Mouse (Mus musculus) WW6 (cell line): ENCODE data around the gene Olfm2.
"Not testable (repeated sequence)": the region's sequence is repeated elsewhere in the genome, so short reads cannot be mapped to it uniquely, and the experiment has no call there.

Experiments used
- DNase-seq: peaks from one replicate; pipeline ENCODE4 v3.0.0-alpha.2; 2013; ENCODE audit warnings: low read depth, low spot score

Olfm2 gene

DNA sequence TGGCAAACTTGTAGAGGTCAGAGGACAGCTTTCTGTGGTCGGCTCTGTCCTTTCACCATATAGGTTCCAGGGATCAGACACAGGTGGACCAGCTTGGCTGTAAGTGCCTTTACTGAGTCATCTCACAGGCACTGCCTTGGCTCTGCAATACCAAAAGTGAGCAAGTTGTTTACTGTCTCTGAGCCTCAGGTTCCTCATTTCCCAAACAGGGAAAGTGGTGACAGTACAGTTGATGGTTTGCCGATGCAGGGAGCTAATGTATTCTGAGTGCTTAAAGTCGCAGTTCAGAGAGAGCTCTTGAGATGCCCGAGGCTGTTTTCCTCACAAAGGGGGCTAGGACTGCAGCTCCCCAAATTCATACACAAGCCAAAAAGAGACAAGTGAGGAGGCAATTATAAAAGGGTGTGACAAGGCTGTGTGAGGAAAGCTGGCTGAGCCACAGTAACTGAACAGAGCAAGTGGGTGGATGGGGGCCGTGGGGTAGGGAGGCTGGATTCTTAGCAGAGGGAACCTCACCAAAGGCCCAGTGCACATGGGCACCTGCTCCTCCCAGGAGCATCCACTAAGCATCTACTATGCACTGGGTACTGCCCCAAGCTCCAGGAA, 49.9 kb downstream of the Olfm2 start:
- DNase-seq, result no peak

DNA sequence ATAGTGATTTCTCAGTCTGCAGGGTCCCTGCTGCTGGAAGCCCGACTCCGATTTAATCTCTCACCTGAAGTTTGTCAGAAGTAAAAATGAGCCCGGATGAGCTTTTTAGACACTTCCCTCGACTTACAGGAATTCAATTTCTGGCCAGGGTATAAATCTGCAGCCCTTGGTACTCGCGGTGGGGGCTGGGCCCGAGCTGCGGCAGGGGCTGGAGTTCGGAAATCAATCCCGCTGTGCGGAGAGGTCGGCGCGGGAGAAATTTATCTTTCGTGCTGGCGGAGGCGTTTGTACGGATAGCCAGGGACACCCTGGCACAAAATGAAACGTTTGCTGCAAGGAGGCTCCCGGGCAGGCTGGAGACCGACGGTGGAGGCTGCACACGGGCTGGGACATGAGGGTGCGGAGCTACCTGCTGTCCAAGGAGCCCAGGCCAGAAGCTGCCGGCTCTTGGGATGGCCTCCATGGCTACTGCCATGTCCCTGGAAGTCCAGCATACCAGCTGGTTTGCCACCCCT, 51.4 kb downstream of the Olfm2 start:
- no peak for DNase-seq

DNA sequence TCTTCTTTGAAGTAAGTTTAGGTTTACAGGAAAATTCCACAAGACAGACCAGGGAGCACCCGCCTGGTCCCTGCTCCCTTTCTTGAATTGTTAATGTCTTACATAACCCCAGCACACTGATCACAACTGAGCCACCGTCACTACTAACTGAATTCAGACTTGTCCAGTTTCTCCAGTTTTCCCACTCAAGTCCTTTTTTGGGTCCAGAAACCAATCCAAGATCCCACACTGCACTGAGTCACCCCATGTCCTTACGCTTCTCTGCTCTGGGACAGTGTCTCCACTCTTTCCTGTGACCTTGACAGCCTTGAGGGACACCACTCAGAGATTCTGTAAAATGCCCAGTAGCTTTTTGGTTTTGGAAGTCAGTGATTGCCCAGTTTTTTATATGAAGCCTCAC, 53.3 kb downstream of the Olfm2 start:
- DNase-seq, result no peak

DNA sequence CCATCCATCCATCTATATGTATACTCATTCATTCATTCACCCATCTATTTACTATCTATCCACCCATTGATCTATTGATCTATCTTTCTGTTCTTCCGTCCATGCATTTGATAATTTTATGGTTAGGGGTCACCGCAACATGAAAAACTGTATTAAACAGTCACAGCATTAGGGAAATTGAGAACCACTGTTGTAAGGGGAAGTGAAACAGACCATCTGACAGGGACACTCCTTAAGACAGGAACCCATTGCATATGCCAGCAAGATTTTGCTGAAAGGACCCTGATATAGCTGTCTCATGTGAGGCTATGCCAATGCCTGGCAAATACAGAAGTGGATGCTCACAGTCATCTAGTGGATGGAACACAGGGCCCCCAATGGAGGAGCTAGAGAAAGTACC, 55.7 kb downstream of the Olfm2 start:
- not testable (repeated sequence) for DNase-seq

DNA sequence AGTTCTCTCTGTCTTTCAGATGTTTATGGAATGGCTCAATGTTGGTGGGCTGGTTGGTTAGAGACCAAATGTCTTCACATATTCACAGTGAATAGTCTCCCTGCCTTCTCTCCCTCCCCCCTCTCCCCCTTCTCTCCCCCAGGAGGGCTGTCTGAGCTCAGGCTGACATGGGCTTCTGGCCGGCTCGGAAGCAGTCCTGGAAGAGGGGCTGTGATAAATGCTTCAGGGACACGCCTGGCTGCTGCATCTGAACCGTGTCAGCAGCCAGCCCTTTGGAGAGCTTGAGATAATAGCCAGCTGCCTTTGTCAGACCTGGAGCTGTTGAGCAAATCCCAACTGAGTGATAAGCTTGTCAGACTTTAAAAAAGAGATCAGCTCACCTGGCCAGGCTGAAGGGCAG, 56.2 kb downstream of the Olfm2 start:
- no peak for DNase-seq

DNA sequence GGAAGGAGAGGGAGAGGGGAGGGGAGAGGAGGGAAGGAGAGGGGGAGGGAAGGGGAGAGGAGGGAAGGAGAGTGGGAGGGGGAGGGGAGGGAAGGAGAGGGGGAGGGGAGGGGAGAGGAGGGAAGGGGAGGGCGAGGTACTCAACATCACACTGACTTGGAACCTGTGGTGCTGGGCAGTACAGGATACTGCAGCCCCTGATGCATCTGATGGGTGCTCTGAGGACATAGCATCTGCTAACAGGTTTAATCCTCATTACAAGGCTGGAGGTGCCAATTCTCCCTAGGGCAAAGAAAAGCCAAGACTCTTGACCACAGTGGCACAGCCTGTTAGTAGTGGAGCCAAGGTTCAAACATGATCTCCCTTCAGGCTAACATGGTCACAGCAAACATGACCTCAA, 56.7 kb downstream of the Olfm2 start:
- DNase-seq, result no peak

DNA sequence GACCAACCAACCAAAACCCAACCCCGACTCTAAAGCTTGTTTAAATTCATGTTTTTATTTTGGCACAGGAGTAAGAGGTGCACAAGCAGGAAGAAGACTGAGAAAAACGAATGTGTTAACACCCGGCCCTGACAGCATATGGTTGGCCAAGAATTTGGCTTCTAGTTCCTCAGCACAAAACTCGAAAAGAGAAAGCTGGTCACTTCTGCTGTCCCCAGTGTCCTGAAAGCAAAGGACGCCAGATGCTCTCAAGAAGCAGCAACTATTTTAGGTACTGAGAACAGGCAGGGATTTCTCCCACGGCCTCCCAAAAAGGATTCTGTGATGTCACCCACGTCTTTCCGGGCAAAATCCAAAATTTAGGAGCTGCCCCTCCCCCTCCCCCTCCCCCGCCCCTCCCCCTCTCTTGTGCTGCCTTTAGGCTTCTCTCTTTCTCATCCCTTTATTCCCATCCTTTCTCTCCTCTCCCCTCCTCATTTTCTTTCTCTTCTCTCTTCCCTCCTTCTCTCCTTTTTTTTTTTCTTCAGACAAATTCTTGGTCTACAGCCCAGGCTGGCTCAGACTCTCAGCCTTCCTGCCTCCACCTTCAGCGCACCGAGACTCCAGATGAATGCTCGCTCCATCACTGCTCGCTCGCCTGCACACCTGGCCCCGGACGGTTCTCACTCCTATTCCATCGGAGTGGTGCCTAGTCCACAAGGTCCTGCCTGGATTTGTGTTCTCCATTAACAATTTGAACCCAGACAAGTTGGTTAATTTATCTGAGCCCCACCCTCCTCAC, 60.9 kb downstream of the Olfm2 start:
- DNase-seq, result no peak

DNA sequence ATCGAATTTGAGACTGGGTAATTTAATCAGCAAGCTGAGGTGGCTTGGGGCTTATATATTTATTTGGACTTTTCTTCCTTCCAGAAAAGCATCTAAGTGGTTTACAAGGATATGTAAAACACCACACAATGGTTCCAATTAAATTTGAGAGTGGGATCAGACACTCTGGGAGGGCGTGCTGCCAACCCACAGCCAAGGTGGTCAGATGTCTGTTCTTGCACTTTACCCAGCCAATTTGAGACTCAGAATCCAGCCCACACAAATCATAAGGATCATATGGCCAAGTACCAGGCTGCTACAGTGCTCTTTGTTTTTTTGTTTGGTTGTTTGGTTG, 63.8 kb downstream of the Olfm2 start:
- DNase-seq, result no peak

DNA sequence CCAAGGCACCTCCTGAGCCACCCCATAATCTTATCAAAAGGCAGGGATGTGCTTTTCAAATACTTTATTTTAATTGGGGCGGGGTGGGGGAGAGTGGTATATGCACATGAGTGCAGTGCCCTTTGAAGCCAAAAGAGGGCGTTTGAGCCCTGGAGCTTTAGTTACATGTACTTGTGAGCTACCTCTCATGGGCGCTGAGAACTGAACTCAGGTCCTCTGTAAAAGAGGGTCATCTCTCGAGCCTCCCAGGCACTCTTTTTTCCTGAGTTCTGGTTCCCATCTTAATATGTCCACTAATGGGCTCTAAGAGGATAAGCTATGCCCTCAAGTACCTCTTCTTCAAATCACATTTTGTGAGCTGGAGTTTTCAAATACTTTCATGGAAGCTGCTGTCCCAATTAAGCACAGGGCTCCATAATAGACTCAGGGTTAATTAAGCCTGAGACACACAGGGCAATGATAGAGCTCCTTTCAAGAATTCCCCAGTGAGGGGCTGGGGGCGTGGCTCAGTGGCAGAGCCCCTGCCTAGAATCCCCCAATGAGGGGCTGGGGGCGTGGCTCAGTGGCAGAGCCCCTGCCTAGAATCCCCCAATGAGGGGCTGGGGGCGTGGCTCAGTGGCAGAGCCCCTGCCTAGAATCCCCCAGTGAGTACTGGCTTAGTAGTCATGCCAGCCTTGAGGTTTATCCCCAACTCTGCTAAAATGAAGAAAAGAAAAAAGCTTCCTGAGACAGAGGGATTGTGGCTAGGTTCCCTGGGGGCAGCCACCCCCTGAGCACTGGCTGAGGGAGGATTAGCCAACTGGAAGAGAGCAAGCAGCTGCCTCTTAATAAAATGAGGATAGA, 64.4 kb downstream of the Olfm2 start:
- DNase-seq, result no peak

DNA sequence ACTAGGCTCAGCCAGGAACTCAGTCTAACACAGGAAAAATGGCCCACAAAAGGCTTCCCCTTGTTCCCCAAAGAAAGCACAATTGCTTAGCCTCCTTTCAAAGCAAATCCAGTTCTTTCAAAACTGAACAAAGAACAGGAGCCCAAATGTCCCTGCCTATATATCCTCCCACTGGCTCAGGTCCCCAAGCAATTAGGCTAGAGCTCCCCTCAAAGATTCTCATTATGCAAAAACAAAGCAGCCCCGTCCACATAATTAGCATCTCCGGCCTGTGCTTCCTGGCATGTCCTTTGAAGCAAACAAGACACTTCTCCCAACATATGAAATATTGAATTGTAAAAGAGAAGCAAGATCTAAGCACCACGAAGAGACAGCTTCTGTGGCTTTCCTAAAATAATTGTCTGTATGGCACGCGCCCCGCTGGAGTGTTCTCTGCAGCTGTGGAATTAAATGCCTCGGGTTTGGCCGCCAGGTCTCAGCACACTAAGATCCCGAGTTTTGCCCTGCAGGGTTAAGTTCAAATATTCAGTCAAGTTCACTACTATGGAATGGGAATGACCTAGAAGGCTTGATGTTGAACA, 65.7 kb downstream of the Olfm2 start:
- no peak for DNase-seq

DNA sequence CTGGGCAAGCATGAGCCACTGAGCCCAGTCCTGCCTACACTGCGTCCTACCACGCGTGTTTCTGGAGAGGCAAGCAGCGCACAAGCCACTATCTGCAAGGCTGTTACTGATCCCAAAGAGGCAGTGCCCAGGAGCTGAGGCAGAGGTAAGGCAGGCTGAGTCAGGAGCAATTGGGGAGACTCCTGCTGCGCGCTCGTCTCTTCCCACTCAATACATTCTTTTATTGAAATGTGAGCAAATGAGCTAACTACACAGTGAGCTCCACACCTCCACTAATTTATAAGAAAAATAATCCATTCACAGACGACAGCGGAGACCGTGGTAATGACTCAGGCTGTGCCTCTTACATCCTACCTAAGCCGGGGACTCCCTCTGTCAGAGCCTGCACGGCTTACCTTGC, 68.3 kb downstream of the Olfm2 start:
- no peak for DNase-seq

DNA sequence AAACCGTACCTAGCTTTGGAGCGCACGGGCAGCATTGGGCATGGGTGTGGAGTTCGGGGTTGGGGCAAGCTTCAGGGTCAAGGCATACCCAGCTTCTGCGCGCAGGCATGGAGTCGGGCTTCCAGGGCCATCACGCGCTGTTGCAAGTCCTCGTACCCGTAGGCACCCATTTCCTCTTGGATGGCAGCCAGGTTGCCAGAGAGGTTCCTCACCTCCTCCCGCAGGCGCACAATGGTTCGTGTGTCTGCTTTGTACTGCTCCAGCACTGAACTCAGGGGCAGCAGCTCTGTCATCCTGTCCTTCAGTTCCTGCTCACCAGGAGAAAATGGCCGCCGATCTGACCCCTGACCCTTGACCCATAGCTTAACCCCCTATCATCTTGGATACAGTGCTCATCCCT, 74.1 kb downstream of the Olfm2 start:
- DNase-seq, result no peak

DNA sequence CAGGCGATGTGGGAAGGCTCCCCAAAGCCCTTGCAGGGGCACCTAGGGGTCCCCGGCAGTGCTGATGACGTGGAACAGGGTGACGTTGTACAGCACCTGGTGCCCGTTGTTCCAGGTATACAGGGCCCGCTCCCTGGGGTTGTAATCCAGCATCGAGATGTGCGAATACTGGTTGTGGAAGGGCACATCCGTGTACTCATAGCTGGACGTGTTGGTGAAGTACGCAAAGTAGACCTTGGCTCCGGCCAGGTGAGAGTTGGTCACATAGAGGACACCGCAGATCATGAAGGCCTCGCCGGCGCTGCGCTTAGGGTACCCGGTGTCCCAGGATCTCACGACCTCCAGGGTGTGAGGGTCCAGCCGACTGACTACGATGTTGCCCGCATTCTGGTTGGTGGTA, 78.1 kb downstream of the Olfm2 start:
- no peak for DNase-seq

DNA sequence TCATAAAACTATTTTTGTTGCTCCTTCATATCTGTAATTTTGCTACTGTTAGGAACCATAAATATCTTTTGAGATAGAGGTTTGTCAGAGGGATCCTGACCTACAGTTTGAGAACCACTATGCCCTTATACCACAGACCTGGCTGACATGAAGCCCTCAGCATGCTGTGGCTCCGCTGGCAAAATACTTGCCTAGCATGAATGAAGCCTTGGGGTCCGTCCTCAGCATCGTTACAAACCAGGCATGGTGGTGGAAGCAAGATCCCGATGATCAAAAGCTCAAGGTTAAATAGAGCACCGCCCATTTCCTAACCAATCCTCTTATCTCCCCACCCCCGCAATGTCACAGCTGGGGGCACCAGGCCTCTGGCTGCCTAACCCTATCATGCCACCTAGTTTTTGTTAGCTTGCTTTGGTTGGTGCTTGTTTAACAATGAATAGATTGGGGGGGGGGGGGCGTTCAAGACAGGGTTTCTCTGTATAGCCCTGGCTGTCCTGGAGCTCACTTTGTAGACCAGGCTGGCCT, 79.6 kb downstream of the Olfm2 start:
- DNase-seq, result no peak

DNA sequence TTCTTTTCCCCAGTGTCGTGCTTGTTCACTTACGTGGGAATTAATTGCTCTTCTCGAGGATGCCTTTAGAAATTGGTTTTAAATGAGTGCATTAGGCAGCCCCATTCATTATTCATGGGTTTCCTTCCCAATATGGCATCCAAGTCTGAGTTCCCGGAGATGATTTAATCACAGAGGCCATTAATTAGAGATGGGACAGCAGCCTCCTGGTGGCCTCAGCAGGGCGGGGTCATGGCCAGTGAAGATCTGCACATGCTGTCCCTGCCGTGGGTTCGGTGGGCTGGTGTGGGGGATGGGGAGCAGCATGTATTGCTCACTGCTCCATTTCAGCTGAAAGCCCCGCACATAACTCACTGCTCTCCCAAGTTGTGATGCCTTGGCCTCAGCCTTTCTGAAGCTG, 80.2 kb downstream of the Olfm2 start:
- DNase-seq, result no peak

DNA sequence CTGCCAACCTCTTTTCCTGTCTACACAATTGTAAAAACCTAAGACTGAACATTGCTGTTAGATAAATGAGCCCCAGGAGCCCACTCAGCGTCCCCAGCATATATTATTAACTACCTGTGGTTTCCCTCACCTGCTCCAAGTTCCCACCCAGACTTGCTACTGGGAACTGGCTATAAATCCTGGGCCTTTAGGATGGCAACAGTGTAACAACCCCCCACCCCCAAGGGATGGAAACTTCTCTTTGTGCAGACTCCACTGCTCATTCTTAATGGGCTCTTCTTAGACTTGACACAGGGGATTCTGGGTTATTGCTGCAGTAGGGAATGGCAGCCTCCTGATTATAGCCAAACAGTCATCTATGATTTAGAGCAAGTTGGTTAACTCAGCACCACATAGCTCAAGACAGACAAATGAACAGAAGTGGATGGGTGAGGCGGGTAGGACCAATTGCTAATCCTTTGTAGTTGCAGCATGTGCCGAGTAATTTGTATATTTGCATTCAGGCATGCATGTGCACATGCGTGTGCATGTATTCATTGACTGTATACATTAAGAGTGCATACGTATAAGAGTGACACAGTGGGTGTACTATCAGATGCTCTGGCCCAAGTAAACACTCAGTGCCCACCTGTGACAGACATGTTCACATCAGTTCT, 81.0 kb downstream of the Olfm2 start:
- no peak for DNase-seq

DNA sequence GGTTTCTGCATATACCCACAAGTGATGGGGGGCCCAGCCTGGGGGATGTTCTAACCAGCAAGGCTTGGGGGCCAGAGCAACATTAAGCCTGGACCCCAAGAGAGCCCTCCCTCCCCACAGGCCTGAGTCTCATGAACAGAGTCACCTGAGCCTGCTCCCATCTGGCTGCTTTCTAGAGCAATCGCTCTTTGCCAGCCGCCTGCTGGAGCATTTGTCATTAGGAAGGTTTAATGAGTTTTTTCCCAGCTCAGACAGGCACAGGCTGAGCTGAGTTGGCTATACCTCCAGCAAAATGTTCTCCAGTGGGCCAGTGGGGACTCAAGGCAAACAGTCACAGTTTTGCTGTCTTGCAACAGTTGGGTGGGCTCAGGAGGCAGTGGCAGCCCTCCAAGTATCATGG, 81.8 kb downstream of the Olfm2 start:
- no peak for DNase-seq

DNA sequence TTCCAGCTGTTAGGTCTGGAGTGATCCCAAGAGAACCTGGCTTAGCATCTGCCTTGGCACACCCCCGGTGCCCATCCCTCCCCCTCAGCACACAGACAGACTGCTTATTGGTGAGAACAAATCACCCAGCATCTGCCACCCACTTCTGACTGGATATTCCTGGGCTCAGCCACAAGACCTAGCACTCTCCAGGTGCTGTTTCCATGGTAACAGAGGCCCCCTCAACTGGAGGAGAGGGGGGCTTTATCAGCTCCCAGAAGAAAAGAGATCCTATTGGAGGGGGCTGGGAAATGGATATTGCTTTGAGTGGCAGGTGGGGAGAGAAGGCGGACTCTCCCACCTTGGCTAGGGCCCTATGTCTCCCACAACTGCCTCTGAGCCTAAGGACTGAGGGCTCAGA, 82.2 kb downstream of the Olfm2 start:
- DNase-seq, result no peak

DNA sequence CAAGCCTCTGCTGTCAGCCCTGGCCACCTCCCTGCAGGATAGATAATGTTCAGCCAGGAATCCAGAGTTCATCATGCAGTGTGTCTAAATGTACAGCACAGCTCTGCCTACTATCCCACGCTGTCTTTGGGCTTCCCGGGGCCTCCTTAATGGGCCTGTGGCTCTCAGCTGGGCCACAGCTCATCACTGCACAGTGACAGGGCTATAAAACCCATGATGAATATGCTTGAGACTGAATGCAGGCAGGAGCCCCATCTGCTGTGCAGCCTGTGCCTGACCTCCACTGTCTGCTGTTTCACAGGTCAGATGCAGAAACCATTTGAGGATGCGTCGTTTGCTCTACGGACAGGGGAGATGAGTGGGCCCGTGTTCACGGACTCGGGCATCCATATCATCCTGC, 83.3 kb downstream of the Olfm2 start:
- no peak for DNase-seq

DNA sequence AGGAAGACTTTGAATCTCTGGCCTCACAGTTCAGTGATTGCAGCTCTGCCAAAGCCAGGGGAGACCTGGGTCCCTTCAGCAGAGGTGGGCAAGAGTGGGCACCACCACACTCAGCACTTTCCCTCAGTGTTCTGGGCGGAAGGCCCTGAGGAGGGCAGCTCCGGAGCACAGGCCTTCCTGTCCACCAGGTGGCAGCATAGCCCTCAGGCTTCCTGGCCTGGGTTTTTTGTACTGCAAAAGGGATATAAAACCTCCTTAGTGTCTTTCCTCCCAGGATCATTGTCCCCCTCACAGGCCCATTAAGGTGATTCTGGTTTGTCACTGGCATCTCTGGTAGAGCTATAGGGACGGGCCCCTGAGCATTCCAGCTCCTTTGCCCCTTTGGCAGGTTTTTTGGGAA, 83.8 kb downstream of the Olfm2 start:
- DNase-seq, result no peak

DNA sequence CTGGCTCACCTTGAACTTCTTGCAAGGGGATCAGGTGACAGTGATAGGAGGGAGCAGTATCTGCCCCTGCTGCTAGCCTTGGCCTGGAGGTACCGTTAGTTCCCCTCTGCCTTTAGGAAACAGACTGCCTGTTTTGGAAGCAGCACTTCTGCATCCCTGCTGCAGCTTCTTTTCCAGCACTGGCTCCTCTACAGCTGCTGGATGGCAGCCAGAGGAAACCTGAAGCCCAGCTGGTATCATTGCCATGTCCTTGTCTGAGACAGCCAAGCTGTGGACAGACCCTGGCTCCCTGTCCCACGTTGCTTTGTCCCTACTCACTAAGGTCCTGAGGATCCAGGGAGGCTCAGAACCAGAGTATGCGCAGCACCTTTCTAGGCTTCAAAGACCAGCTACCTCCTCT, 88.6 kb downstream of the Olfm2 start:
- no peak for DNase-seq

DNA sequence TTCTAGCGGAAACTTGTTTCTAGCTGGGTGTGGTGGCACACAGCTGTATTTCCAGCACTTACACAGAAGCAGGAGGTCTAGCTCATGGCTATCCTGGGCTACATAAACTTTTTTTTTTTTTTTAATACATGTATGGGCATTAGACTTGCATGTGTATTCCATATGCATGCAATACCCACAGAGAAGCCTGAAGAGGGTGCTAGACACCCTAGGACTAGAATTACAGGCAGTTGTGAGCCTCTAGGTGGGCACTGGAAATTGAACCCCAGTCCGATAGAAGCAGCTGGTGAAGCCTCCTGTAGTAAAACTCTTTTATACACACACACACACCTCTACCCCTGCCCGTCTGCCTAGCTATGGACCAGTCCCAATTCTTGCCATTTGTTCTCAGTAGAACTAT, 92.3 kb downstream of the Olfm2 start:
- DNase-seq, result no peak
